Mouse (Mus musculus) limb, embryonic 10.5 days (tissue): ENCODE data around the gene Rpl4. TPM values are rescaled to one million over a fixed set of nuclear protein-coding genes. Genes with fewer than 3 reads are reported as not detected.
A peak's percentile ranks its signal among the peaks of the same experiment; 100 is the strongest.
"Not testable (repeated sequence)": the region's sequence is repeated elsewhere in the genome, so short reads cannot be mapped to it uniquely, and the experiment has no call there.

Experiments
- DNase-seq: peaks from one replicate; pipeline ENCODE4 v3.0.0-alpha.2; 2017; ENCODE audit warnings: low spot score
- H3K27ac ChIP-seq: fragments of 300-500 bp; sonication (generic); 2 replicates; pipeline ENCODE4 v1.5.1; 2016; ENCODE audit warnings: mild to moderate bottlenecking
- H3K27me3 ChIP-seq: fragments of 300-500 bp; sonication (generic); 2 replicates; pipeline ENCODE4 v1.6.1; 2016; ENCODE audit warnings: low read depth, mild to moderate bottlenecking; ENCODE audit not compliant: poor library complexity, severe bottlenecking
- H3K36me3 ChIP-seq: fragments of 300-500 bp; sonication (generic); 2 replicates; pipeline ENCODE4 v1.6.1; 2016; ENCODE audit warnings: mild to moderate bottlenecking, moderate library complexity
- H3K4me1 ChIP-seq: fragments of 300-500 bp; sonication (generic); 2 replicates; pipeline ENCODE4 v1.6.1; 2016
- H3K4me3 ChIP-seq: fragments of 300-500 bp; sonication (generic); 2 replicates; pipeline ENCODE4 v1.5.1; 2016; ENCODE audit warnings: mild to moderate bottlenecking, moderate library complexity
- H3K9me3 ChIP-seq: fragments of 300-500 bp; sonication (generic); replicated peaks from 2 replicates; pipeline ENCODE4 v1.6.1; 2016; ENCODE audit warnings: mild to moderate bottlenecking
- WGBS: fragments of 180-500 bp; shearing (Covaris S2); methylation state at CpG from one replicate; pipeline ENCODE4 v1.1.7; 2016; 5-methylcytosine and 5-hydroxymethylcytosine counted together
- polyA plus RNA-seq: library from polyadenylated mRNA; unstranded; fragments of >200 nt; fragmentation: Nextera tagmentation; extraction: Ambion mirVana; gene quantifications from 2 replicates; pipeline ENCODE4 v1.2.1, GENCODE M21; 2016

Rpl4 gene
- 1,265 and 1,468 TPM in 2 replicates for polyA plus RNA-seq

GRCm38 (mm10) chr9:64172816-64173665 lies at the start of gene Rpl4, which contains the start of gene Zwilch:
Gene Rpl4 (plus strand): TSS chr9:64173375.
Gene Zwilch (minus strand): TSS chr9:64173104.
- peak; percentile 87 for DNase-seq
- Histone ChIP-seq H3K36me3 (peaks cover 52% of the 10 kb centered on the region), H3K4me1 (peaks cover 13% of the 10 kb centered on the region), H3K9me3 (no peaks in the 10 kb centered on the region), H3K4me3 (peak within 1 kb of the TSS; percentile 68), H3K27me3 (no peaks in the 10 kb centered on the region), H3K27ac (peak within 1 kb of the TSS; percentile 95)
- WGBS = under 1% methylated on average over 42 of the region's 42 CpGs

GRCm38 (mm10) chr9:64124846-64125245 lies 48.3 kb upstream of the Rpl4 start:
- DNase-seq, H3K4me3 ChIP-seq, H3K27me3 ChIP-seq, H3K36me3 ChIP-seq, H3K9me3 ChIP-seq, H3K27ac ChIP-seq: not testable (repeated sequence)
- H3K4me1 ChIP-seq = peaks cover 16% of the 10 kb centered on the region; the same call in 1 of the 2 replicates
- 74% methylated on average over 3 of the region's 3 CpGs for WGBS

- no peaks in the 10 kb centered on the region for H3K9me3 ChIP-seq
- no peaks in the 10 kb centered on the region for H3K27me3 ChIP-seq
- peaks cover 14% of the 10 kb centered on the region; the same call in 1 of the 2 replicates for H3K4me1 ChIP-seq
- 72% methylated on average over 3 of the region's 3 CpGs for WGBS
- H3K36me3 ChIP-seq = no peaks in the 10 kb centered on the region
- H3K27ac ChIP-seq = no peak overlapping the region
- no peak overlapping the region for H3K4me3 ChIP-seq
- DNase-seq = no peak
Observed at GRCm38 (mm10) chr9:64125307-64125706, 47.9 kb upstream of the Rpl4 start.

GRCm38 (mm10) chr9:64126121-64126520 lies 47.1 kb upstream of the Rpl4 start:
- H3K27me3 ChIP-seq = no peaks in the 10 kb centered on the region
- H3K27ac ChIP-seq = no peak overlapping the region
- DNase-seq = no peak
- peaks cover 14% of the 10 kb centered on the region; the same call in 1 of the 2 replicates for H3K4me1 ChIP-seq
- WGBS = 68% methylated on average over 12 of the region's 12 CpGs
- H3K9me3 ChIP-seq = no peaks in the 10 kb centered on the region
- no peak overlapping the region for H3K4me3 ChIP-seq
- no peaks in the 10 kb centered on the region for H3K36me3 ChIP-seq

GRCm38 (mm10) chr9:64131623-64132022 lies 41.6 kb upstream of the Rpl4 start:
- no peaks in the 10 kb centered on the region for H3K9me3 ChIP-seq
- no peak for DNase-seq
- WGBS = 87% methylated on average over 6 of the region's 6 CpGs

GRCm38 (mm10) chr9:64138896-64139295 lies 34.3 kb upstream of the Rpl4 start:
- not testable (repeated sequence) for H3K4me1 ChIP-seq, H3K27ac ChIP-seq, H3K9me3 ChIP-seq, H3K27me3 ChIP-seq, H3K4me3 ChIP-seq
- 8% methylated on average over 6 of the region's 6 CpGs for WGBS
- DNase-seq = peak; percentile 47
- peaks cover 74% of the 10 kb centered on the region for H3K36me3 ChIP-seq

More at GRCm38 (mm10) chr9:64131623-64132022, 41.6 kb upstream of the Rpl4 start:
- H3K36me3 ChIP-seq = peaks cover 14% of the 10 kb centered on the region
- H3K4me3 ChIP-seq = no peak overlapping the region
- 0 out of 2 replicates have a peak, but pooled peaks cover 3% of the 10 kb centered on the region for H3K4me1 ChIP-seq
- no peaks in the 10 kb centered on the region for H3K27me3 ChIP-seq
- H3K27ac ChIP-seq = no peak overlapping the region

- H3K27ac ChIP-seq = no peak overlapping the region
- 93% methylated on average over 9 of the region's 9 CpGs for WGBS
- H3K36me3 ChIP-seq = peaks cover 83% of the 10 kb centered on the region
- no peaks in the 10 kb centered on the region for H3K9me3 ChIP-seq
- no peaks in the 10 kb centered on the region for H3K4me1 ChIP-seq
- no peak for DNase-seq
- no peak overlapping the region for H3K4me3 ChIP-seq
- no peaks in the 10 kb centered on the region for H3K27me3 ChIP-seq
Observed at GRCm38 (mm10) chr9:64139879-64140278, 33.3 kb upstream of the Rpl4 start.

- no peak for DNase-seq
- Histone ChIP-seq H3K27ac (no peak overlapping the region), H3K36me3 (peaks cover 99% of the 10 kb centered on the region), H3K4me3 (no peak overlapping the region), H3K27me3 (no peaks in the 10 kb centered on the region), H3K9me3 (no peaks in the 10 kb centered on the region), H3K4me1 (no peaks in the 10 kb centered on the region)
- 98% methylated on average over 1 of the region's 1 CpGs for WGBS
Observed at GRCm38 (mm10) chr9:64156641-64157040, 16.5 kb upstream of the Rpl4 start.

GRCm38 (mm10) chr9:64160471-64160870 lies 12.7 kb upstream of the Rpl4 start:
- Histone ChIP-seq H3K4me1 (no peaks in the 10 kb centered on the region), H3K27ac (no peak overlapping the region), H3K9me3 (no peaks in the 10 kb centered on the region), H3K36me3 (peaks cover 94% of the 10 kb centered on the region), H3K4me3 (no peak overlapping the region), H3K27me3 (no peaks in the 10 kb centered on the region)
- WGBS = 95% methylated on average over 5 of the region's 5 CpGs
- DNase-seq = no peak

- H3K36me3 ChIP-seq = peaks cover 48% of the 10 kb centered on the region
- peaks cover 13% of the 10 kb centered on the region for H3K4me1 ChIP-seq
- not testable (repeated sequence) for H3K4me3 ChIP-seq, DNase-seq, H3K9me3 ChIP-seq, H3K27me3 ChIP-seq, H3K27ac ChIP-seq
- WGBS = 94% methylated on average over 3 of the region's 3 CpGs
Observed at GRCm38 (mm10) chr9:64169967-64170366, 3.2 kb upstream of the Rpl4 start.

GRCm38 (mm10) chr9:64172145-64172815 lies 895 bp upstream of the Rpl4 start:
- 3% methylated on average over 18 of the region's 18 CpGs for WGBS
- Histone ChIP-seq H3K4me1 (peaks cover 13% of the 10 kb centered on the region), H3K27me3 (no peaks in the 10 kb centered on the region), H3K4me3 (peak overlapping the region; percentile 68), H3K9me3 (no peaks in the 10 kb centered on the region), H3K27ac (peak overlapping the region; percentile 95), H3K36me3 (peaks cover 52% of the 10 kb centered on the region)
- no peak for DNase-seq

- Histone ChIP-seq H3K4me3 (peak overlapping the region; percentile 68), H3K4me1 (peaks cover 14% of the 10 kb centered on the region), H3K27me3 (no peaks in the 10 kb centered on the region), H3K36me3 (peaks cover 52% of the 10 kb centered on the region), H3K27ac (peak overlapping the region; percentile 95), H3K9me3 (no peaks in the 10 kb centered on the region)
- WGBS = under 1% methylated on average over 16 of the region's 16 CpGs
- no peak for DNase-seq
Observed at GRCm38 (mm10) chr9:64173666-64174220, 568 bp downstream of the Rpl4 start.

GRCm38 (mm10) chr9:64174341-64174740 lies 1.2 kb downstream of the Rpl4 start:
- no peaks in the 10 kb centered on the region for H3K27me3 ChIP-seq
- no peak for DNase-seq
- peak overlapping the region; percentile 68 for H3K4me3 ChIP-seq
- peaks cover 51% of the 10 kb centered on the region for H3K36me3 ChIP-seq
- H3K27ac ChIP-seq = peak overlapping the region; percentile 95; the same call in 1 of the 2 replicates
- no peaks in the 10 kb centered on the region for H3K9me3 ChIP-seq
- peaks cover 16% of the 10 kb centered on the region for H3K4me1 ChIP-seq
